Mouse (Mus musculus): Measurements from ENCODE around the gene Hoxd13.

- no peak for TF ChIP-seq GATA1 (IDR thresholded peaks at IDR 0.05; ENCODE audit: borderline replicate concordance, low read length)
- TF ChIP-seq FLI1 (IDR thresholded peaks at IDR 0.05; ENCODE audit: low read length) = no peak
These were observed 13.8 kb downstream of the Hoxd13 start for GRCm38 (mm10) chr2:74681594-74682531.

Measured in megakaryocyte, embryonic 14.5 days (primary cell).